12 mouse cellular contexts compared by ENCODE assay signal in the genomic region with DNA sequence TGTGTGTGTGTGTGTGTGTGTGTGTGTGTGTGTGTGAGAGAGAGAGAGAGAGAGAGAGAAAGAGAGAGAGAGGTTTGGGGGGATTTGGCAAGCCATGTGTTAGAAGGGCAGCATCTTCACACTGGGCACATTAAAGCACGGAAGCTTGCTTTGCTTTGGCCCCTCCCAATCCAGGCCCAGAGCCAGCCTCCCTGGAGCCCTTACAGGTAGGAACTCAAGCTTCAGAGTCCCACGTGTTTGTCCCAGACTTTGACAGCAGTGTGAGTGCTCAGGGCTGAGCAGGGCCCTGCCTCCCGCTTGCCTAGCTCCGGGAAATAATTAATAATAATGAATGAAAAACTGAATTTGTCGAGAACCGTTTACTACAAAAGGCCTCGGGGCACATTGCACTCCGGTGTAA.
A peak's percentile ranks its signal among the peaks of the same experiment; 100 is the strongest.
DNase-seq lines count a peak whose midpoint lies in the region; ATAC-seq and TF ChIP-seq lines count a peak whose summit lies in the region.
"Had no signal": no experiment of that assay in that cellular context is flagged by ENCODE, and none has a peak within 500 bp of the region (broad histone marks: within the 10 kb centered on the region; RNA-seq: fewer than 3 reads in every experiment).

No protein-coding gene starts in this region.

- ATAC-seq in kidney, embryonic 15.5 days (replicated peaks; ENCODE audit: low FRiP score) = no peak
- no peak for ATAC-seq in midbrain, embryonic 13.5 days
- 0 out of 2 replicates have a peak, but pooled peaks have one; percentile 38 for ATAC-seq in forebrain, embryonic 14.5 days
- no peak for ATAC-seq in midbrain, postnatal 0 days (ENCODE audit: low FRiP score)
- ATAC-seq in liver, embryonic 12.5 days = no peak
- ATAC-seq: intestine, postnatal 0 days had no signal

- H3K4me3 ChIP-seq in kidney, embryonic 15.5 days (replicated peaks) = no peak overlapping the region
- no peak overlapping the region for H3K4me3 ChIP-seq in midbrain, embryonic 13.5 days (replicated peaks)
- no peak overlapping the region for H3K4me3 ChIP-seq in midbrain, embryonic 10.5 days
- H3K4me3 ChIP-seq in forebrain, embryonic 14.5 days (ENCODE audit: low read depth, low read length) = no peak overlapping the region
- H3K4me3 ChIP-seq in midbrain, postnatal 0 days (ENCODE audit: low read depth, low read length) = no peak overlapping the region
- H3K4me3 ChIP-seq in liver, embryonic 12.5 days = no peak overlapping the region
- H3K4me3 ChIP-seq: erythroblast, embryonic 14.5 days; left cerebral cortex, adult 2 months had no signal

- 44% methylated on average over 8 of the region's 8 CpGs for WGBS in kidney, embryonic 15.5 days
- WGBS in midbrain, embryonic 13.5 days = 37% methylated on average over 8 of the region's 8 CpGs
- 75% methylated on average over 8 of the region's 8 CpGs for whole genome bisulfite sequencing in midbrain, embryonic 10.5 days
- 24% methylated on average over 8 of the region's 8 CpGs for WGBS in forebrain, embryonic 14.5 days
- WGBS in midbrain, postnatal 0 days = 26% methylated on average over 8 of the region's 8 CpGs
- 59% methylated on average over 8 of the region's 8 CpGs for WGBS in liver, embryonic 12.5 days (ENCODE audit: insufficient replicate concordance)

- 0 out of 2 replicates have a peak, but pooled peaks cover 4% of the 10 kb centered on the region for H3K4me1 ChIP-seq in kidney, embryonic 15.5 days
- H3K4me1 ChIP-seq in midbrain, embryonic 13.5 days (replicated peaks) = peaks cover 25% of the 10 kb centered on the region
- 0 out of 2 replicates have a peak, but pooled peaks cover 4% of the 10 kb centered on the region for H3K4me1 ChIP-seq in midbrain, embryonic 10.5 days
- 0 out of 2 replicates have a peak, but pooled peaks cover 2% of the 10 kb centered on the region for H3K4me1 ChIP-seq in forebrain, embryonic 14.5 days (ENCODE audit: control insufficient read depth, insufficient read depth, low read length)
- H3K4me1 ChIP-seq in midbrain, postnatal 0 days (ENCODE audit: insufficient read depth, low read length) = no peaks in the 10 kb centered on the region
- no peaks in the 10 kb centered on the region for H3K4me1 ChIP-seq in liver, embryonic 12.5 days

- H3K36me3 ChIP-seq in kidney, embryonic 15.5 days = no peaks in the 10 kb centered on the region
- peaks cover 35% of the 10 kb centered on the region for H3K36me3 ChIP-seq in midbrain, embryonic 13.5 days
- peaks cover 33% of the 10 kb centered on the region for H3K36me3 ChIP-seq in midbrain, embryonic 10.5 days
- H3K36me3 ChIP-seq in forebrain, embryonic 14.5 days (ENCODE audit: control insufficient read depth, insufficient read depth, low read length) = peaks cover 33% of the 10 kb centered on the region
- peaks cover 32% of the 10 kb centered on the region for H3K36me3 ChIP-seq in midbrain, postnatal 0 days (ENCODE audit: insufficient read depth, low read length)
- no peaks in the 10 kb centered on the region for H3K36me3 ChIP-seq in liver, embryonic 12.5 days

- no peak overlapping the region for H3K4me2 ChIP-seq in kidney, embryonic 15.5 days
- H3K4me2 ChIP-seq in midbrain, embryonic 13.5 days (replicated peaks) = no peak overlapping the region
- no peak overlapping the region for H3K4me2 ChIP-seq in forebrain, embryonic 14.5 days (ENCODE audit: low read length)
- no peak overlapping the region for H3K4me2 ChIP-seq in midbrain, postnatal 0 days (ENCODE audit: low read depth, low read length, poor library complexity, severe bottlenecking)
- no peak overlapping the region for H3K4me2 ChIP-seq in liver, embryonic 12.5 days

- H3K9ac ChIP-seq in kidney, embryonic 15.5 days = no peak overlapping the region
- no peak overlapping the region for H3K9ac ChIP-seq in midbrain, embryonic 13.5 days (replicated peaks)
- H3K9ac ChIP-seq in forebrain, embryonic 14.5 days (ENCODE audit: low read length) = no peak overlapping the region
- no peak overlapping the region for H3K9ac ChIP-seq in midbrain, postnatal 0 days (replicated peaks; ENCODE audit: low read length, poor library complexity, severe bottlenecking)
- no peak overlapping the region for H3K9ac ChIP-seq in liver, embryonic 12.5 days

- H3K27me3 ChIP-seq in kidney, embryonic 15.5 days = peaks cover 12% of the 10 kb centered on the region
- H3K27me3 ChIP-seq in midbrain, embryonic 13.5 days = 0 out of 2 replicates have a peak, but pooled peaks cover 5% of the 10 kb centered on the region
- peaks cover 9% of the 10 kb centered on the region for H3K27me3 ChIP-seq in midbrain, embryonic 10.5 days (ENCODE audit: low read depth, poor library complexity, severe bottlenecking)
- H3K27me3 ChIP-seq in forebrain, embryonic 14.5 days (replicated peaks; ENCODE audit: control insufficient read depth, insufficient read depth, low read length) = no peaks in the 10 kb centered on the region
- no peaks in the 10 kb centered on the region for H3K27me3 ChIP-seq in midbrain, postnatal 0 days (ENCODE audit: insufficient read depth, low read length)
- H3K27me3 ChIP-seq in liver, embryonic 12.5 days (replicated peaks) = peaks cover 28% of the 10 kb centered on the region

- no peak for TF ChIP-seq CTCF in midbrain, postnatal 0 days (IDR thresholded peaks at IDR 0.05)

- H3K27ac ChIP-seq in kidney, embryonic 15.5 days = no peak overlapping the region
- peak overlapping the region; percentile 4; the same call in 1 of the 2 replicates for H3K27ac ChIP-seq in midbrain, embryonic 13.5 days
- no peak overlapping the region for H3K27ac ChIP-seq in midbrain, embryonic 10.5 days (replicated peaks)
- H3K27ac ChIP-seq in forebrain, embryonic 14.5 days (ENCODE audit: low read depth, low read length) = no peak overlapping the region
- peak overlapping the region; percentile 38; the same call in 1 of the 2 replicates for H3K27ac ChIP-seq in midbrain, postnatal 0 days (ENCODE audit: low read depth, low read length)
- H3K27ac ChIP-seq in liver, embryonic 12.5 days = no peak overlapping the region
- H3K27ac ChIP-seq: left cerebral cortex, adult 2 months had no signal

- no peaks in the 10 kb centered on the region for H3K9me3 ChIP-seq in kidney, embryonic 15.5 days (replicated peaks)
- no peaks in the 10 kb centered on the region for H3K9me3 ChIP-seq in midbrain, embryonic 13.5 days
- no peaks in the 10 kb centered on the region for H3K9me3 ChIP-seq in midbrain, embryonic 10.5 days (replicated peaks)
- no peaks in the 10 kb centered on the region for H3K9me3 ChIP-seq in forebrain, embryonic 14.5 days (replicated peaks; ENCODE audit: control insufficient read depth, low read length)
- H3K9me3 ChIP-seq in midbrain, postnatal 0 days (ENCODE audit: low read length) = no peaks in the 10 kb centered on the region
- no peaks in the 10 kb centered on the region for H3K9me3 ChIP-seq in liver, embryonic 12.5 days (replicated peaks)

- DNase-seq in kidney, postnatal 4 days = peak; percentile 42 to 53
- no peak for DNase-seq in midbrain, embryonic 10.5 days (ENCODE audit: low spot score)
- peak; percentile 50 for DNase-seq in forebrain, embryonic 14.5 days (ENCODE audit: low spot score)
- DNase-seq in midbrain, postnatal 0 days (ENCODE audit: low spot score) = peak; percentile 37
- DNase-seq in thymus, postnatal 4 days = no peak
- DNase-seq: gastrocnemius, postnatal 36 days had no signal

Comparison
In these comparisons a context has a peak if more than half of its experiments do, and no peak if none do; other contexts are left out.
1. DNase-seq: peak in kidney, postnatal 4 days (2 of 2), forebrain, embryonic 14.5 days (single experiment) and midbrain, postnatal 0 days (single experiment); none in midbrain, embryonic 10.5 days (single experiment) and thymus, postnatal 4 days (single experiment).
2. H3K27ac ChIP-seq: peak in midbrain, embryonic 13.5 days (single experiment) and midbrain, postnatal 0 days (single experiment); none in kidney, embryonic 15.5 days (single experiment), midbrain, embryonic 10.5 days (single experiment), forebrain, embryonic 14.5 days (single experiment) and liver, embryonic 12.5 days (single experiment).